Mouse (Mus musculus) G1E (cell line): Measurements from ENCODE around the gene Tanc2.

Experiments used
- CTCF ChIP-seq: IDR thresholded peaks from 2 replicates; pipeline ENCODE4 v1.5.1; 2012; ENCODE audit warnings: low read depth, low read length, inconsistent platforms, mixed read lengths
- GATA1 ChIP-seq: IDR thresholded peaks from 2 replicates; pipeline ENCODE4 v1.6.1; 2012; ENCODE audit warnings: borderline replicate concordance, low read length, inconsistent platforms, mixed read lengths
- TAL1 ChIP-seq: conservative IDR thresholded peaks from 2 replicates; pipeline ENCODE4 v1.6.1; 2012; ENCODE audit warnings: low read depth, low read length, inconsistent platforms, mixed read lengths

- TF ChIP-seq CTCF, result no peak
- no peak for TF ChIP-seq GATA1
- TF ChIP-seq TAL1, result no peak
These were observed 54.2 kb downstream of the Tanc2 start for GRCm38 (mm10) chr11:105643995-105644394.
